In the genomic region with DNA sequence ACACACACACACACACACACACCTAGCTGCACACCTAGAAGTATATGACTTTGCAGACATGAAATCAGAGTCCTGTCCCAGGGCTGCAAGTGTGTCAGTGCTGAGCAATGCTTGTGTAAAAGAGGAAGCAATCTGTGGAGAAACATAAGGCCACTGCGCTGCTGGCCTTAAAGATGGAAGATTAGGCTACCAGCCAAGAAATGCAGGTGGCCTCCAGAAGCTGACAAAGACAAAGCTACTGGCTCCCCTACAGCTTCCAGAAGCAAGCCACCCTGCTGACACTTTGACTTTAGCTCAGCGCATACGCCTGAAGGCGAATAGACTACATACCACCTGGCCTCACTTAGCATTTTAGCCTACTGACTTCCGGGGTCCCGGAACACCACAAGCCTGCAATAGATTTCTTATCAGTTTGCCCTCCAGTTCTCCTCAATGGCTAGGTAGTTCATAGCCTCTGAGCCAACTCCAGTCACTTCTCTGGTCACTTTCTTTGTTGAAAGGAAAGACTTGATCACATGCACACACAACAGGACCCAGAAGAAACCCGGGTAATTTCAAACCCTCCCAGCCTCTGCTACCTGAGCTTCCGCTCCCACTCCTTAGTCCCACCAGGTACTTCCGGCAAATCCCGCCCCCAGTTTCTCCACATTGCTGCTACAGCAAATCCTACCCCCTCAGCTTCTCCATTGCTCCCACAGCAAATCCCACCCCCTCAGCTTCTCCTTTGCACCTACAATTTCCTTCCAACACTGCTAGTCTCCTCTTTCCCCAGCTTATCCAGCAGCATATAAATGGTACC, we compare ENCODE assay signal across 9 mouse cellular contexts. TPM values are rescaled to one million over a fixed set of nuclear protein-coding genes. Genes with fewer than 3 reads are reported as not detected.
DNase-seq lines count a peak whose midpoint lies in the region; ATAC-seq lines count a peak whose summit lies in the region.
"Had no signal": no experiment of that assay in that cellular context is flagged by ENCODE, and none has a peak within 500 bp of the region (broad histone marks: within the 10 kb centered on the region; RNA-seq: fewer than 3 reads in every experiment).

No protein-coding gene starts in this region.

- H3K4me2 ChIP-seq in liver, embryonic 11.5 days, result no peak overlapping the region
- H3K4me2 ChIP-seq: liver, embryonic 15.5 days had no signal

- H3K4me1 ChIP-seq in liver, embryonic 11.5 days (replicated peaks; ENCODE audit: control insufficient read depth, insufficient read depth, low read length), result no peaks in the 10 kb centered on the region

- 48% methylated on average over 10 of the region's 10 CpGs for WGBS in liver, embryonic 11.5 days

- H3K4me3 ChIP-seq in liver, embryonic 11.5 days (ENCODE audit: low read depth, low read length), result no peak overlapping the region
- H3K4me3 ChIP-seq: liver, embryonic 15.5 days had no signal

- DNase-seq in adrenal gland, adult 2 months, result peak; percentile 17
- no peak for DNase-seq in adrenal gland, adult 18-20 months (ENCODE audit: low spot score in 2 of 2)
- DNase-seq in liver, result peak; percentile 9
- DNase-seq in liver, embryonic 11.5 days (ENCODE audit: low spot score), result no peak
- peak; percentile 33 to 45 for DNase-seq in cerebellum, postnatal 14 days
- no peak for DNase-seq in right cerebral cortex, postnatal 4 days

- no peak for ATAC-seq in liver, embryonic 11.5 days (replicated peaks; ENCODE audit: low FRiP score)
- peak; percentile 92 for ATAC-seq in megakaryocyte, adult 5-6 weeks (ENCODE audit: poor library complexity, severe bottlenecking)
- ATAC-seq in erythroblast, adult 5-6 weeks (replicated peaks; ENCODE audit: low FRiP score, poor library complexity, severe bottlenecking), result no peak

- no peak overlapping the region for H3K9ac ChIP-seq in liver, embryonic 11.5 days (ENCODE audit: low read depth, low read length)
- H3K9ac ChIP-seq: liver, embryonic 15.5 days had no signal

- H3K27ac ChIP-seq in liver, embryonic 11.5 days (ENCODE audit: low read depth, low read length), result no peak overlapping the region
- H3K27ac ChIP-seq: liver, embryonic 15.5 days had no signal

- H3K9me3 ChIP-seq in liver, embryonic 11.5 days (ENCODE audit: control insufficient read depth, low read length), result no peaks in the 10 kb centered on the region
- H3K9me3 ChIP-seq: liver, embryonic 15.5 days had no signal

- no peaks in the 10 kb centered on the region for H3K27me3 ChIP-seq in liver, embryonic 11.5 days (replicated peaks; ENCODE audit: control insufficient read depth, insufficient read depth, low read length)

- H3K36me3 ChIP-seq in liver, embryonic 11.5 days (ENCODE audit: control insufficient read depth, insufficient read depth, low read length), result no peaks in the 10 kb centered on the region
- H3K36me3 ChIP-seq: liver, embryonic 15.5 days had no signal

RNA-seq across cellular contexts. Expression of a gene that starts 23.0 kb away (rescaled TPM):
- total RNA-seq in adrenal gland, adult 2 months (2021), result 100 to 1,000 TPM; 142 to 168 TPM
- 9.7 and 12.5 TPM in 2 replicates for polyA plus RNA-seq in adrenal gland, adult 2 months (2012; rRNA removed)
- 100 to 1,000 TPM; 117 to 135 TPM for total RNA-seq in adrenal gland, adult 18-20 months (2021)
- polyA plus RNA-seq in liver, embryonic 11.5 days (2014; fragmentation: Nextera tagmentation; extraction: Ambion mirVana), result 127 and 143 TPM in 2 replicates
- 79.8 and 83.1 TPM in 2 replicates for total RNA-seq in megakaryocyte, adult 5-6 weeks (2015)
- 107 and 112 TPM in 2 replicates for total RNA-seq in megakaryocyte, adult 5-6 weeks (2017)
- 33.2 and 33.8 TPM in 2 replicates for total RNA-seq in erythroblast, adult 5-6 weeks (2015; ENCODE audit: low replicate concordance)
- 35.0 and 43.8 TPM in 2 replicates for total RNA-seq in erythroblast, adult 5-6 weeks (2017; ENCODE audit: low replicate concordance)

RNA-seq across cellular contexts. Expression of a gene that starts 31.2 kb away (rescaled TPM):
- total RNA-seq in adrenal gland, adult 2 months (2021), result 100 to 1,000 TPM in 1 of 2 experiments, 10 to 100 TPM in 1; 88.8 to 113 TPM
- polyA plus RNA-seq in adrenal gland, adult 2 months (2012; rRNA removed), result 22.8 and 35.4 TPM in 2 replicates
- total RNA-seq in adrenal gland, adult 18-20 months (2021), result 10 to 100 TPM; 81.8 to 98.8 TPM
- polyA plus RNA-seq in liver, embryonic 11.5 days (2014; fragmentation: Nextera tagmentation; extraction: Ambion mirVana), result 24.1 and 26.9 TPM in 2 replicates
- 55.8 and 56.5 TPM in 2 replicates for total RNA-seq in megakaryocyte, adult 5-6 weeks (2015)
- total RNA-seq in megakaryocyte, adult 5-6 weeks (2017), result 20.9 and 29.7 TPM in 2 replicates
- 19.8 and 29.9 TPM in 2 replicates for total RNA-seq in erythroblast, adult 5-6 weeks (2015; ENCODE audit: low replicate concordance)
- total RNA-seq in erythroblast, adult 5-6 weeks (2017; ENCODE audit: low replicate concordance), result 20.4 and 34.8 TPM in 2 replicates

Comparison
In these comparisons a context has a peak if more than half of its experiments do, and no peak if none do; other contexts are left out.
1. DNase-seq: peak in adrenal gland, adult 2 months (single experiment), liver (single experiment) and cerebellum, postnatal 14 days (2 of 2); none in adrenal gland, adult 18-20 months (0 of 2), liver, embryonic 11.5 days (single experiment) and right cerebral cortex, postnatal 4 days (single experiment).